Mouse (Mus musculus): ENCODE data around the gene Cfap157.

DNA sequence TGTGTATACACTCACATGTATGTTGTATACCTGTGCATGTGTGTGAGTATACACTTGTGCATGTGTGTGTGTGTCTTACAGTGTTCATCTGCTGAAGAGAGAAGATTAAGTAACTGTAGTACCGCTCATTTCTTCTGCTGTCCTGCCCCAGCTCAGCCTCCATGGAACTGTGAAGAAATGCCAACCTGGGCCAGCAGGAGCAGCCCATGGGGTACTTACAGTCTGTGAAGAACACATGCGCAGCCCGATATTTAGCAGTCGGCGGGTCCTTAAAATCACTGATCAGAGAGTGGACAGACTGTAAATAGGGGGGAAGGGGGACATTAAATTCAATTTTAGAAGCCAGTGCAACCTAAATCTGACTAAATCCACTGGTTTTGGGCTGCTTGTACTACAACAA, 34.0 kb upstream of the Cfap157 start:
- no peak for TF ChIP-seq CTCF (IDR thresholded peaks at IDR 0.05; ENCODE audit: low read depth)
- no peak for TF ChIP-seq EP300 (IDR thresholded peaks at IDR 0.05; ENCODE audit: low read depth)
